Mouse (Mus musculus) kidney, postnatal 25 days (tissue): ENCODE measurements around the gene Rnf212.
A peak's percentile ranks its signal among the peaks of the same experiment; 100 is the strongest.
"Not testable (repeated sequence)": the region's sequence is repeated elsewhere in the genome, so short reads cannot be mapped to it uniquely, and the experiment has no call there.

Experiments used
- DNase-seq, 2 experiments: peaks; one replicate each; pipeline ENCODE4 v3.0.0; 2021; ENCODE audit warnings: mixed read lengths in 2 of 2

Gene Rnf212

GRCm38 (mm10) chr5:108774630-108775306 is at the start of gene Rnf212:
Rnf212 (minus strand) TSS chr5:108774982.
- peak in 1 of 2 experiments; percentile 29 for DNase-seq

GRCm38 (mm10) chr5:108823276-108823675 is 48.5 kb upstream of the Rnf212 start:
- peak; percentile 12 to 23 for DNase-seq

- DNase-seq = not testable (repeated sequence)
These were observed 34.0 kb upstream of the Rnf212 start, which contains the start of gene Vmn2r8 for GRCm38 (mm10) chr5:108808750-108809149. Vmn2r8 (minus strand) TSS chr5:108808850.

- no peak for DNase-seq
These were observed 28.9 kb upstream of the Rnf212 start for GRCm38 (mm10) chr5:108803646-108804045.

- DNase-seq = not testable (repeated sequence)
These were observed 20.5 kb upstream of the Rnf212 start, which contains the start of gene Tmed11 for GRCm38 (mm10) chr5:108795263-108795662. Tmed11 (minus strand) TSS chr5:108795363.

- not testable (repeated sequence) for DNase-seq
These were observed 15.6 kb upstream of the Rnf212 start for GRCm38 (mm10) chr5:108790385-108790784.

GRCm38 (mm10) chr5:108760002-108760401 is 14.8 kb downstream of the Rnf212 start:
- no peak for DNase-seq

- peak; percentile 40 to 63 for DNase-seq
These were observed 16.4 kb downstream of the Rnf212 start for GRCm38 (mm10) chr5:108758396-108758795.

GRCm38 (mm10) chr5:108751258-108751657 is 23.5 kb downstream of the Rnf212 start:
- DNase-seq = not testable (repeated sequence)

- no peak for DNase-seq
These were observed 24.2 kb downstream of the Rnf212 start for GRCm38 (mm10) chr5:108750328-108751210.

- no peak for DNase-seq
These were observed 30.2 kb downstream of the Rnf212 start for GRCm38 (mm10) chr5:108744629-108745028.

- no peak for DNase-seq
These were observed 30.9 kb downstream of the Rnf212 start for GRCm38 (mm10) chr5:108743856-108744255.

- no peak for DNase-seq
These were observed 32.2 kb downstream of the Rnf212 start for GRCm38 (mm10) chr5:108742596-108742995.

GRCm38 (mm10) chr5:108741844-108742243 is 32.9 kb downstream of the Rnf212 start:
- DNase-seq = no peak

GRCm38 (mm10) chr5:108727425-108727824 is 47.4 kb downstream of the Rnf212 start:
- DNase-seq = no peak

GRCm38 (mm10) chr5:108726557-108727248 is 48.1 kb downstream of the Rnf212 start:
- DNase-seq = peak; percentile 82 to 90

- DNase-seq = no peak
These were observed 50.8 kb downstream of the Rnf212 start for GRCm38 (mm10) chr5:108724006-108724405.

GRCm38 (mm10) chr5:108719761-108720160 is 55.0 kb downstream of the Rnf212 start:
- DNase-seq = no peak

- no peak for DNase-seq
These were observed 56.7 kb downstream of the Rnf212 start for GRCm38 (mm10) chr5:108718051-108718450.

- DNase-seq = no peak
These were observed 58.8 kb downstream of the Rnf212 start for GRCm38 (mm10) chr5:108715974-108716373.

GRCm38 (mm10) chr5:108714149-108714548 is 60.6 kb downstream of the Rnf212 start:
- peak; percentile 23 to 56 for DNase-seq

GRCm38 (mm10) chr5:108713691-108714090 is 61.1 kb downstream of the Rnf212 start:
- DNase-seq = no peak

- DNase-seq = no peak
These were observed 61.7 kb downstream of the Rnf212 start for GRCm38 (mm10) chr5:108713096-108713495.
